Mouse (Mus musculus) ovary, postnatal 36 days (tissue): ENCODE results near the gene Cabcoco1.

ENCODE experiments used
- DNase-seq: peaks from one replicate; pipeline ENCODE4 v3.0.0; 2022; ENCODE audit warnings: low spot score, mixed read lengths

The Cabcoco1 gene

GRCm38 (mm10) chr10:68435001-68435560, 106.6 kb downstream of the Cabcoco1 start:
- no peak for DNase-seq

- DNase-seq = no peak
These were observed 107.6 kb downstream of the Cabcoco1 start for GRCm38 (mm10) chr10:68434045-68434639.

- no peak for DNase-seq
These were observed 110.3 kb downstream of the Cabcoco1 start for GRCm38 (mm10) chr10:68431346-68431745.

- no peak for DNase-seq
These were observed 110.8 kb downstream of the Cabcoco1 start for GRCm38 (mm10) chr10:68430929-68431328.

- no peak for DNase-seq
These were observed 121.2 kb downstream of the Cabcoco1 start for GRCm38 (mm10) chr10:68420393-68420920.

GRCm38 (mm10) chr10:68419893-68420292, 121.8 kb downstream of the Cabcoco1 start:
- no peak for DNase-seq

- no peak for DNase-seq
These were observed 124.5 kb downstream of the Cabcoco1 start for GRCm38 (mm10) chr10:68417074-68417790.

GRCm38 (mm10) chr10:68405936-68406335, 135.8 kb downstream of the Cabcoco1 start:
- DNase-seq = no peak

GRCm38 (mm10) chr10:68396786-68397185, 144.9 kb downstream of the Cabcoco1 start:
- no peak for DNase-seq

- DNase-seq = no peak
These were observed 145.6 kb downstream of the Cabcoco1 start for GRCm38 (mm10) chr10:68396083-68396482.

GRCm38 (mm10) chr10:68391640-68392039, 150.1 kb downstream of the Cabcoco1 start:
- DNase-seq = no peak

GRCm38 (mm10) chr10:68388802-68389201, 152.9 kb downstream of the Cabcoco1 start:
- DNase-seq = no peak

GRCm38 (mm10) chr10:68388138-68388537, 153.6 kb downstream of the Cabcoco1 start:
- DNase-seq = no peak
